Mouse (Mus musculus): ENCODE results near the gene Pla2g4e. TPM values are rescaled to one million over a fixed set of nuclear protein-coding genes. Genes with fewer than 3 reads are reported as not detected.

The Pla2g4e gene
- polyA plus RNA-seq, 1 experiment from 2014 or later = 1.3 TPM

DNA sequence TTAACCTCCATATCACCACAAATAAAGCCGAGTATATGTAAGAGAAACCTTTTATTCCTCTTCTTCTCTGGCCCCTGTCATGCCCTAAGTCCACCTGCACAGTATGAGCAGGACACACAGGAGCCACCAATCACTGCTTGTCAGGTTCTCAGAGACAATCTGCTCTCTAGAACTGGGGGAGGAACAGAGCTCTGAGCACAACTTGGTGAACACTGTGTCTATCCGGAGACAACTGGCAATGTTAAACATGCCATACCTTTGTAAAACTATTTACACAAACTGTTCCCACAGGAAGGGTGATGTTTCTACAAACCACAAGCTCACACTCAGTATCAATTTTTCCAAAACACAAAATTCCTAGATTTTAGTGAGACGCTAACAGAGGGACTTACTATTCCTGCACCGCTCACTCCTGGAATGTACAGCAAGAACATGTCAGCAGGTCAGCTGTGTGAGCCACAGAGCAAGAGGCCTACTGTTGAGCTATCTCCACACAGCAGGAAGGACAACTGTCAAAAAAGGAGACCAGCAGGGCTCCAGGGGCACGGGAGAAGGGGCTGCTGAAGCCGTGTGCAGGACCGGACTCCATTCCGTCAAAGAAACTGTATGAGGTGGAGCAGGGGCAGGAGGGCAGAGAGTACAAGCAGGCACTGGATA lies 115.8 kb downstream of the Pla2g4e start:
- no peaks in the 10 kb centered on the region for H3K9me3 ChIP-seq
- H3K4me2 ChIP-seq = no peak overlapping the region
- H3K27me3 ChIP-seq = no peaks in the 10 kb centered on the region
- H3K4me3 ChIP-seq = no peak overlapping the region
- peaks cover under 1% of the 10 kb centered on the region; the same call in 1 of the 2 replicates for H3K4me1 ChIP-seq (replicated peaks)
- no peaks in the 10 kb centered on the region for H3K36me3 ChIP-seq
- ATAC-seq (ENCODE audit: low read depth) = no peak
- H3K27ac ChIP-seq (replicated peaks) = no peak overlapping the region
- 69% methylated on average over 8 of the region's 8 CpGs for WGBS
- H3K9ac ChIP-seq = no peak overlapping the region

DNA sequence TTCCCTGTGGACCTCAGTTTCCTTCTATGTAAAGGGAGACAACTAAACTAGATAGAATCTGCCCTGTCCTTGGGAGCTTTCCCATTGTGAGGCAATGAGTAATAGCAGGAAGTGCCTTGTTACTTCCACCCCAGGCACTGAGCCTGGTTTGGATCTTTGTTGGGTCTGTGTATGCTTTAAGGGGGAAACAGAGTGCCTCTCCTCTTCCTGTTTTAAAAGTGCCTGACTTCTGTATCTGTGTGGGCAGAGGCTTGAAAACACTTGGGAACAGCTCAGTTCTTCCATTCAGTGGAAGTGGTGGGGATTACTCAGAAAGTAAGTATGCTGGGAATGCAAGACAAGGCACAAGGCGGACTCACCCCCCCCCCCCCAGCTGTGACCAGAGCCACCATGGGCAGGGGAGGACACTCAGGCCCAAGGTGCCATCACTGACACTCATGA lies 116.5 kb downstream of the Pla2g4e start:
- peak overlapping the region; percentile 25; the same call in 1 of the 2 replicates for H3K27ac ChIP-seq (replicated peaks)
- no peaks in the 10 kb centered on the region for H3K27me3 ChIP-seq
- 77% methylated on average over 1 of the region's 1 CpGs for WGBS
- no peak for ATAC-seq (ENCODE audit: low read depth)
- no peaks in the 10 kb centered on the region for H3K9me3 ChIP-seq
- 0 out of 2 replicates have a peak, but pooled peaks cover 5% of the 10 kb centered on the region for H3K4me1 ChIP-seq (replicated peaks)
- no peak overlapping the region for H3K4me2 ChIP-seq
- no peak overlapping the region for H3K9ac ChIP-seq
- no peaks in the 10 kb centered on the region for H3K36me3 ChIP-seq
- H3K4me3 ChIP-seq = no peak overlapping the region

GRCm38 (mm10) chr2:120128011-120128410 lies 117.1 kb downstream of the Pla2g4e start:
- Histone ChIP-seq H3K9ac (no peak overlapping the region), H3K4me3 (no peak overlapping the region), H3K27ac (replicated peaks) (peak overlapping the region; percentile 25; the same call in 1 of the 2 replicates), H3K4me2 (no peak overlapping the region), H3K9me3 (no peaks in the 10 kb centered on the region), H3K4me1 (replicated peaks) (0 out of 2 replicates have a peak, but pooled peaks cover 5% of the 10 kb centered on the region), H3K27me3 (no peaks in the 10 kb centered on the region), H3K36me3 (no peaks in the 10 kb centered on the region)
- no peak for ATAC-seq (ENCODE audit: low read depth)

- Histone ChIP-seq H3K9me3 (no peaks in the 10 kb centered on the region), H3K36me3 (no peaks in the 10 kb centered on the region), H3K27me3 (no peaks in the 10 kb centered on the region), H3K4me2 (no peak overlapping the region), H3K4me3 (no peak overlapping the region), H3K4me1 (replicated peaks) (0 out of 2 replicates have a peak, but pooled peaks cover 5% of the 10 kb centered on the region), H3K27ac (replicated peaks) (no peak overlapping the region), H3K9ac (no peak overlapping the region)
- ATAC-seq (ENCODE audit: low read depth) = no peak
- 84% methylated on average over 1 of the region's 1 CpGs for WGBS
Measured at GRCm38 (mm10) chr2:120126901-120127300, 118.2 kb downstream of the Pla2g4e start.

GRCm38 (mm10) chr2:120126408-120126807 lies 118.7 kb downstream of the Pla2g4e start:
- H3K27me3 ChIP-seq = no peaks in the 10 kb centered on the region
- WGBS = 93% methylated on average over 4 of the region's 4 CpGs
- no peaks in the 10 kb centered on the region for H3K9me3 ChIP-seq
- H3K27ac ChIP-seq (replicated peaks) = no peak overlapping the region
- no peak overlapping the region for H3K4me3 ChIP-seq
- H3K9ac ChIP-seq = no peak overlapping the region
- no peak overlapping the region for H3K4me2 ChIP-seq
- no peaks in the 10 kb centered on the region for H3K36me3 ChIP-seq
- 0 out of 2 replicates have a peak, but pooled peaks cover 5% of the 10 kb centered on the region for H3K4me1 ChIP-seq (replicated peaks)
- no peak for ATAC-seq (ENCODE audit: low read depth)

DNA sequence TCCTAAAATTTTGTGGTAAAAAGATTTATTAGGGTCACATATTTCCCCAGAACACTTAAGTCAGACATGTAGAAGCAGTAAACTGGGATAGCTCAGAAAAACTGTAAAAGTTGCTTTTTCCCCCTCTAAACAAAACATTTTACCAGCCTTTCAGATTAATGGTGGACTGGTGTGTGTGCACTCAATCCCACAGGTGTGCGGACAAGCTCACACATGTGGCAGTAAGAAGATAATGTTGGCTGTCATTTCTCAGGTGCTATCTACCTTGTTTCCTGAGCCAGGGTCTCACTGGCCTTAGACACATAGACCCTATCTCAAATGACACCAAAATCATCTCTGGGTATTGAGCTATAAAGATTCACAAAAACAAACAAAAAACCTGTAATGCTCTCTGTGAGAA lies 119.7 kb downstream of the Pla2g4e start:
- H3K4me1 ChIP-seq (replicated peaks) = 0 out of 2 replicates have a peak, but pooled peaks cover 5% of the 10 kb centered on the region
- whole genome bisulfite sequencing = 97% methylated on average over 1 of the region's 1 CpGs
- ATAC-seq (ENCODE audit: low read depth) = no peak

GRCm38 (mm10) chr2:120124946-120125345 lies 120.2 kb downstream of the Pla2g4e start:
- Histone ChIP-seq H3K36me3 (no peaks in the 10 kb centered on the region), H3K27me3 (no peaks in the 10 kb centered on the region), H3K9me3 (no peaks in the 10 kb centered on the region), H3K4me2 (no peak overlapping the region), H3K4me3 (no peak overlapping the region), H3K9ac (no peak overlapping the region), H3K4me1 (replicated peaks) (0 out of 2 replicates have a peak, but pooled peaks cover 5% of the 10 kb centered on the region), H3K27ac (replicated peaks) (no peak overlapping the region)
- 73% methylated on average over 2 of the region's 2 CpGs for WGBS
- no peak for ATAC-seq (ENCODE audit: low read depth)

More for the DNA sequence above, 119.7 kb downstream of the Pla2g4e start:
- no peaks in the 10 kb centered on the region for H3K9me3 ChIP-seq
- no peak overlapping the region for H3K27ac ChIP-seq (replicated peaks)
- no peak overlapping the region for H3K4me3 ChIP-seq
- no peaks in the 10 kb centered on the region for H3K27me3 ChIP-seq
- H3K4me2 ChIP-seq = no peak overlapping the region
- H3K36me3 ChIP-seq = no peaks in the 10 kb centered on the region
- H3K9ac ChIP-seq = no peak overlapping the region

- H3K9me3 ChIP-seq = no peaks in the 10 kb centered on the region
- ATAC-seq (ENCODE audit: low read depth) = no peak
- no peak overlapping the region for H3K4me3 ChIP-seq
- no peak overlapping the region for H3K4me2 ChIP-seq
- no peaks in the 10 kb centered on the region for H3K27me3 ChIP-seq
- WGBS = 11% methylated on average over 1 of the region's 1 CpGs
- no peaks in the 10 kb centered on the region for H3K36me3 ChIP-seq
- no peak overlapping the region for H3K27ac ChIP-seq (replicated peaks)
- H3K9ac ChIP-seq = no peak overlapping the region
- H3K4me1 ChIP-seq (replicated peaks) = 0 out of 2 replicates have a peak, but pooled peaks cover 5% of the 10 kb centered on the region
Measured at GRCm38 (mm10) chr2:120124096-120124495, 121.0 kb downstream of the Pla2g4e start.

DNA sequence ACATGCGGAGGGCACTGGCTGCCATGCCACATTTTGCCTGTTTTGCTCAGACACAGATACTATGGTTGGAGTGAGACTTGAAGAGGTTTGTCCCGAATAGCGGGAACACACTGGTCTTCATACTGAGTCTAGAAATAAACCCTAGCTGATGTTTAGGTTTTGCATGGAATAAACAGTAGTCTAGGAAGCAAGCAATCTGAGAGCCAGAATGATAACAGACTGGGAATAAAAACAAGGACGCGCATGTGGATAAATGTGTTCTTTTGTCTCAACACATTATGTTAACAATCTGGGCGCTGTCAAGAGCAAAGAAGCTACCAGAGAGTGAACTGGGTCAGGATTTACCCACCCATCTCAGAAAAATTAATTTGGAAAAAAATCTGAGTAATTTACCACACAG lies 122.2 kb downstream of the Pla2g4e start:
- Histone ChIP-seq H3K9me3 (no peaks in the 10 kb centered on the region), H3K36me3 (no peaks in the 10 kb centered on the region), H3K9ac (no peak overlapping the region), H3K4me2 (no peak overlapping the region), H3K4me1 (replicated peaks) (0 out of 2 replicates have a peak, but pooled peaks cover 5% of the 10 kb centered on the region), H3K27ac (replicated peaks) (no peak overlapping the region), H3K27me3 (no peaks in the 10 kb centered on the region), H3K4me3 (no peak overlapping the region)
- WGBS = 92% methylated on average over 6 of the region's 6 CpGs
- ATAC-seq (ENCODE audit: low read depth) = no peak

DNA sequence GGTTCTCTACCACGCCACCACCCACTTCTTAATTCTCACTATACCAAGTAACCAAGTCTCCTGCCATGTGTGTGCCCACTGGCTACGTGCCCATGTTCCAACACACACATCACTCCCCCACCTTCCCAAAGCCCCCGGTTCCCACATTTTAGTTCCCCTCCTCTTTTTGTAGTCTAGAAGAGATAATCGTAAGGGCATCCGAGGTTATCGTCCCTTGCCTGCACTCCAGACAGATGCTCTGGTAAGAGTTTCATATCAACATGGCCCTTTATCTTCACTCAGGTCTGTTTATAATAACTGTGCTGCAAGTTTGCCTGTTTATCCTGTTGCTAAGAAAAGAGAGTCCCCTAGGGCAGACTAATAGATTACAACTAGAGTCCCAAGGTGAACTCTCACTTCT lies 127.8 kb downstream of the Pla2g4e start:
- 95% methylated on average over 6 of the region's 6 CpGs for WGBS
- Histone ChIP-seq H3K27ac (replicated peaks) (no peak overlapping the region), H3K9me3 (no peaks in the 10 kb centered on the region), H3K9ac (no peak overlapping the region), H3K4me2 (no peak overlapping the region), H3K4me3 (no peak overlapping the region), H3K36me3 (no peaks in the 10 kb centered on the region), H3K4me1 (replicated peaks) (no peaks in the 10 kb centered on the region), H3K27me3 (no peaks in the 10 kb centered on the region)
- no peak for ATAC-seq (ENCODE audit: low read depth)

All from neural tube, embryonic 13.5 days (tissue).